Mouse (Mus musculus) kidney, postnatal 10 days (tissue): ENCODE data around the gene Pax7.

Source experiments
- DNase-seq: peaks from one replicate; pipeline ENCODE4 v3.0.0; 2021; ENCODE audit warnings: mixed read lengths

The Pax7 gene

DNA sequence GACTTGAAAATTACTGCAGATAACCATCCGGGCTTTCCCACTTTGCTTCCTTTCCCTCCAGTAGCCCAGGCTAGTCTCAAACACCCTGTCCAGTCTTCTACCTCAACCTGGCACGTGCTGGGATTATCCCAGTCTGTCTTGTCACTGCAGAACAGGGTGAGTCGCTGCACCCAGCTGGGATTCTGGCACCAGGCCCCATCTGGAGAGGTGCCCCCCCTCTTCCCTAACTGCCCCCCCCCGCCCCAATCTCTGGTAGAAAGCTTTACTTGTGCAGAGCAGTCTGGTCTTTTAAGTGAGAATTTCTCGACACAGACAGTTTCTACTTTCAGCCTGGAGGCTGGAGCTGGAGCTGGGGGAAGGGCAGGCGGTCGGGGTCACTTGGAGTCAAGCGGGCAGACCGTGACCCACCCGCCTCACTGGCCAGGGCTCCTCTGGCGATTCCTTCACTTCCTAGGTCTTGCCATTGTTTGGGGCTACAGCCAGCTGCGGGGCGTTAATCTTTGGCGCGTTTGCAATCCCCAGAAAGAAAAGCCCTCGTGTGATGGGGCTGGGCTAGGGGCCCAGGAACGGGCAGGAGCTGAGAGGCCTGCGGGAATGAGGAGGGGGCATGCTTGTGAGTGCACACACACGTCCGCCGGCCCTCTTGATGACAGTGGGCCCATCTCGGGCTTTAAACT is 22.4 kb downstream of the Pax7 start:
- DNase-seq: no peak

- DNase-seq: no peak
Measured at GRCm38 (mm10) chr4:139809381-139809820, 23.9 kb downstream of the Pax7 start.

DNA sequence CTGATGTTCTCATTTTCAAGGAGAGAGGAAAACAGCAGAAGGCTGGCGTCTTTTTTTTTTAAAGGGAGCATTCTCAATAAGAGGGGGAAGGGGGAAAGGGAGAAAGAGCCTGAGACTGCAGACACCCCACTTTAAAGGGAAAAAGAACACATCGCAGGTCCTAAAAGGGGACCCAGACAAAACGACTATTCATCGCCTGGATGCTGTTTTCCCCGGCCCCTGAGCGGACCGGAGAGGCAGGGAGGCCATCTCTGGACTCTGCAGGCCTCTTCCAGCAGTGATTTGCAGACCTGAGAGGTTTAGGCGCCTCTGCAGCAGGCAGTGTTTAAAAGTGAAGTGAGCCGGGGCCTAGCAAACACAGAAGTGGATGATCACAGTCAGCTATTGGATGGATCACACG is 25.5 kb downstream of the Pax7 start:
- DNase-seq: no peak

- DNase-seq: no peak
Measured at GRCm38 (mm10) chr4:139807191-139807808, 26.0 kb downstream of the Pax7 start.

DNA sequence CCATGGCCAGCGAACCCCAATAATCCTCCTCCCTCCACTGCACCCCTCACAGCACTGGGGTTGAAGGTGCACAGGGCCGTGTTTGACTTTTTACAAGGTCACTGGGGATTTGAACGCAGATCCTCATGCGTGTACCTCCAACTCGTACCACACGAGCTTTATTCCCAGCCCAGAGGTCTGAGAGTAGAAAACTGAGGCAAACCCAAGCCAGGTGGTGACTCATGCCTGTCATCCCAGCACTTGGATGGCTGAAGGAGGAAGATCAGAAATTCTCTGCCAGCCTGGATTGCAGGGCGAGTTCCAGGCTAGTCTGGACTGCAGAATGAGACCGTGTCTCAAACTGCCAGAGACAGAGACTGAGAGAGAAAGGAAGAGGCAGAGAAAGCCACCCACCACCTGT is 28.4 kb downstream of the Pax7 start:
- DNase-seq: no peak

- DNase-seq: no peak
Measured at GRCm38 (mm10) chr4:139803981-139804380, 29.3 kb downstream of the Pax7 start.

DNA sequence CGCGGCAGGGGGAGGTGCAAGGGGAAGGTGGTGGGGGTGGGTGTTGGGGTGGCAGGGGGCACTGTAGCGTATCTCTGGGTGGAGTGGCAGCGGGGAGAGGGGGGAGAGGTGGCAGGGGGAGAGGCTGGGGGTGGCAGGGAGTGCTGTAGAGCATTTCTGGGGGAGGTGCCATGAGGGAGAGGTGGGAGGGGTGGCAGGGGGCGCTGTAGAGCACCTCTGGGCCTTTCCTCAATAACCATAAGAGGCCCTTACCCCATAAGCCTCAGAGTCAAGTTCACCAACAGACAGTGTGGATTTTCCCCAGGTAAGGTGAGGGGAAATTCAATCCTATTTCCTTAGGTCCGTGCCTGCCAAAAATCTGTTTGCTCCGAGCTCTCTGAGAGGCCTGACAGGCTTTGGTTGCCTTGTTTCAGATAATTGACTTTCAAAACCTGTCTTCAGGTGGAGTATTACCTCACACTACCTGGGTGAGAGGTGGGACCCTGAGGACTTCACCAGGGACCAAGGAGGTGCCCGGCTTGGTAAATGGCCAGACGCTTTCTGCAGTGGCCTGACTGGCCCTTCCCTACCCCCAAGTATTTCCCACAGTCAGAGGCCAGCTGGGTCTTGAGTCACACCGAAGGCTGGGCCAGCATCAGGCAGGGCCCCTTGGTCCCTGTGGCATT is 33.8 kb downstream of the Pax7 start:
- no peak for DNase-seq

DNA sequence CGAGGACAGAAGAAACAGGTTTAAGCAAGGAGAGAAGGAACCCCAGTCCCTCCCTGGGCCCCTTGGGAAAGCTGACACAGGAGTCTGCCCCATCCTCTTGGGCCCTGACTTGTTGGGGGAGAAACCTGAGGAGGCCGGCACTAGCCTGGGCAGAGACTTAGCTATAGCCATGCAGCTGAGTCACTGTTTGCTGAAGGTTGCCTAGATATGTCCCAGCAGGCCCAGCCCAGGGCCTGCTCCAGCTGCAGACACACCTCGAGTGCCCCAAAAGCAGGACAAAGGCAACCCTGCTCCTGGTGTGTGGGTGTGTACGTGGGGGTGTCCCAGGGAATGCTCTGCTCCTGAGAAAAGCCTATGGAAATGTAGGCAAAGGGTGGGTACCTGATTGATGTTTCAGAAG is 36.0 kb downstream of the Pax7 start:
- no peak for DNase-seq

- no peak for DNase-seq
Measured at GRCm38 (mm10) chr4:139796115-139796514, 37.2 kb downstream of the Pax7 start.

- no peak for DNase-seq
Measured at GRCm38 (mm10) chr4:139791168-139791567, 42.2 kb downstream of the Pax7 start.

- no peak for DNase-seq
Measured at GRCm38 (mm10) chr4:139789772-139790171, 43.6 kb downstream of the Pax7 start.

DNA sequence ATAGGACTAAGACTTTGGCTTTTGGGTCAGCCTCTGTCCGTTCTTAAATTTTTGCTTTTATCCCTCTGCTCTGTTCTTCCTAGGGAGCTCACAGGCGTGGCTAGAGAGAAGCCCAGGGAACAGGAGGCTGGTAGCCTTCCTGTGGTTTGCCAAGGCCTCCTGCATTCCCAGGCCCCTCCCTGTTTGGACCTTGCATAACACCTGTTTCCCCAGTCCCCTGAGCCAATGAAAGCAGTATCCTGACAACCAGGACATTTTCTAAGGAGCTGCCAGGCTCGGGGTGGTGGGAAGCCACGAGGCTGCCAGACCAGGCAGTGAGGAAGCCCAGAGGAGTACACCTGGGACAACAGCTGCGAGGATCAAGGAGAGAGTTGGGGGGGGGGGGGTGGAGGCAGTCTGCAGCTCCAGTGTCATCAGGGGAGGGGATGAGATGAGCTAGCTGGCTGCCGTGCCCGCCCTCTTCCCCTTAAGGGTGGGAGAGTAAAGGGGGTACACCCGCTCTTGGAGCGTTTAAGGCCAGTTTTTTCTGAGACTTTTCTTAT is 50.3 kb downstream of the Pax7 start:
- DNase-seq: no peak

GRCm38 (mm10) chr4:139771125-139771631 is 62.1 kb downstream of the Pax7 start:
- no peak for DNase-seq

- DNase-seq: no peak
Measured at GRCm38 (mm10) chr4:139767823-139768222, 65.5 kb downstream of the Pax7 start.

DNA sequence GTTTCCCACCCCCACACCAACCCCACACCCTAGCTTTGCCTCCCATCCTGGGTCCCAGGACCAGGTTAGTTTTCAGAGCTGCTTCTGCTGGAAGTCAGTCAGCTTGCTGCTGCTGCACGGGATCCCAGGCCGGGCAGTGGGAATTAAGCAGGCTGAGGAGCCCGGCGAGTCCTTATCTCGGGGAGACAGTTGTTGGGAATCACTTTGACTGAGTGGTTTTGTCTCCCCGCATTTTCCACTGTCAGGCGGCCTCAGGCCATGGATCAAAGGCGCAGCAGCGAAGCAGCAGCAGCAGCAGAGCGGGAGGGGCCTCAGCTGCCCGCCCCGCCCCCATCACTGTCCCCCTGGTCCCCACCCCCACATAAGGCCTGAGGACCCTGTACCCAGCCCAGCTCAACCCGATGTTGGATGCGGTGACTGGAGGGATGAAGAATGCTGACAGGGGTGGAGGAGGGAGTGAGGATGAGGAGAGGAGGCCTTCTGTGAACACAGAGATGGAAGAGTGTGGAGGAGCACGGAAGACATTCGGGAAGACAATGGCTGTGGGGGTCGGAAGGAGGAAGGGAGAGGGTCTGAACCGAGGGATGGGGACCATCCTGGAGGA is 66.1 kb downstream of the Pax7 start:
- DNase-seq: no peak

DNA sequence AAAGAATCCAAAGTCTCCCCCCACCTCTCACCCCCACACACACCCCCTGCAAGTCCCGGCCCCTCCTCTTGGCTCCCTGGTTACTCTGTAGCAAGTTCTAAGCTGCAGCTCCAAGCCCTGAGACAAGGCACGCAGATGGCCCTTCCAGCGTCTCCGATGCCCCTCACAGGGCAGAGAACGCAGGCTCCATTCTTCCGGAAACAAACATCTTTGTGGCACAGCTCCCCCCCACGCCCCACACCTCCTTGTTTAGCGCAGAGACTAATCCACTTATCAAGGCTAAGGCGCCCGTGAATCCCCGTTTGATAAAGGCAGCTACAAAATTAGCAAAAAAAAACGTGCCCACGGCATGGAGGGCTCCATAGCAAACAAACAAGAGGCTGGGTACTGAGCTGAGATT is 71.4 kb downstream of the Pax7 start:
- no peak for DNase-seq

- no peak for DNase-seq
Measured at GRCm38 (mm10) chr4:139760736-139761135, 72.6 kb downstream of the Pax7 start.

DNA sequence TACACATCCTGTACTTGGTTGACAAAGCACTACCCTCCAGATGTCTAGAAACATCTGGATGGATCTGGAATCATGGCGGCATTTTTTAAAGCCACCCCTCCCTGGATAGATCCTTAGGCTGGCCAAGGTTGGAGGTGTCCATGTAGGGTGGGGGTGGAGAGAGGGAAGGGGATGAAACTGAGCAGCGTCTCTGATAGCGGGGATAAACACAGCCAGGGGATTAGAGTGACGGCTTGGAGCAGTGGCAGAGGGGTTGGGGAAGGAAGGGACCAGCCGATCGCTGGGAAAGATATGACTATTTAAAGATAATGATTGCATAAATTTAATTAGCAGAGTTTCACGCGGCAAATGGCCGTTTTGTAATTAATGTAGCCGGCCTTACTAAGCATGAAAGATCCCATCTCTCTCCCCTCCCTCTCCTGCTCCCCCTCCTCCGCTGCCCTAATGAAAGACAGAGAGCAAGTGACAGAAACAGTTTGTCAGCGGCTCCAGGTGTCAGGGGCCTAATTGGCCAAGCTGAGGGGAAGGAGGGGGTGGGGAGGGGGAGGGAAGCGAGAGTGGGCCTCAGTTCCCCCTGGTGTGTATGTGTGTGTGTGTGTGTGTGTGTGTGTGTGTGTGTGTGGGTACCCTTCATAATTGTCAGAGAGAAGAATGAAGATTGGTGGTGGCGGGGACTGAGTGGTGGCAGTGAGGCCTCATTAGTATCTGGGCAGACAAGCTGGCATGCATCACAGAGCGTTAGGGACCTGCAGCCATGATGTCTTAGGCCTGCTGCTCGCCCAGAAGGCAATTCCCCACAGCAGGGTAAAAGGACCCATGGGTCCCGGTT is 74.6 kb downstream of the Pax7 start:
- no peak for DNase-seq

GRCm38 (mm10) chr4:139756931-139757330 is 76.4 kb downstream of the Pax7 start:
- no peak for DNase-seq

DNA sequence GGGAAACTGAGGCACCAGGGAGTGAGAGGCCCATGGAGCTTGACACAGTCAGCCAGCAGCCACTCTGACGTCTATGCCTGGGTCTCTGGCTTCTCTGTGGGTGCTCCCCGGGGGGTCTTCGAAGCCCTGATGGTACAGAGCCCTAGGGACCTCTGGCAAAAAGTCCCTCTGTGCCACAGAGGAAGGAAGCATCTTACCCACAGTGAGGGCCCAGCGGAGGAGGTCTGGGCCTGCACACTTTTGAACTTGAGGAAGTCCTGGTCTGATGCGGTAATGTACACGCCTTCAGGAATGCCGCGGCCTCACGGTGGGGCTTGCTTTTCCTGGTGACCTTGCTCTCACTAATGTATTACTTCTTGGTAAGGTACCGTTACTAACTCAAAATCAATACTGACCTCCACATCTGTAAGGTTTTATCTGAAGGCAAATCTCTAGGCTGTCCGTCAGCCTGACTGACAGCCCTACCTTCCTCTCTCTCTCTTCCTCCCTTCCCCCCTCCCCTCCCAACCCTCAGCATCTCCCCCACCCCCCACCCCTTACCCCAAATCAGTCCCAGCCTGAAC is 79.1 kb downstream of the Pax7 start:
- no peak for DNase-seq

- DNase-seq: no peak
Measured at GRCm38 (mm10) chr4:139750926-139751325, 82.4 kb downstream of the Pax7 start.
